Mouse (Mus musculus) lung, embryonic 16.5 days (tissue): ENCODE measurements around the gene Desi2. TPM values are rescaled to one million over a fixed set of nuclear protein-coding genes. Genes with fewer than 3 reads are reported as not detected.
"Not testable (repeated sequence)": the region's sequence is repeated elsewhere in the genome, so short reads cannot be mapped to it uniquely, and the experiment has no call there.

Experiments used
- ATAC-seq: fragments of 200-750 bp; cut with Nextera tagmentation; 2 replicates; pipeline ENCODE4 v1.8.0; 2017; ENCODE audit warnings: low read depth, mild to moderate bottlenecking, moderate library complexity
- H3K27ac ChIP-seq: fragments of 300-500 bp; sonication (generic); 2 replicates; pipeline ENCODE4 v1.5.1; 2014; ENCODE audit warnings: mild to moderate bottlenecking, control low read depth, low read length
- H3K27me3 ChIP-seq: fragments of 300-500 bp; sonication (generic); 2 replicates; pipeline ENCODE4 v1.6.1; 2014; ENCODE audit warnings: low read depth, low read length, mixed read lengths; ENCODE audit not compliant: control insufficient read depth, insufficient read depth
- H3K36me3 ChIP-seq: fragments of 300-500 bp; sonication (generic); 2 replicates; pipeline ENCODE4 v1.6.1; 2014; ENCODE audit warnings: low read length; ENCODE audit not compliant: control insufficient read depth, insufficient read depth
- H3K4me1 ChIP-seq: fragments of 300-500 bp; sonication (generic); replicated peaks from 2 replicates; pipeline ENCODE4 v1.6.1; 2014; ENCODE audit warnings: low read length, mixed read lengths; ENCODE audit not compliant: control insufficient read depth, insufficient read depth
- H3K4me2 ChIP-seq: fragments of 300-500 bp; sonication (generic); 2 replicates; pipeline ENCODE4 v1.6.1; 2014; ENCODE audit warnings: low read depth, low read length, control low read depth
- H3K4me3 ChIP-seq: fragments of 300-500 bp; sonication (generic); 2 replicates; pipeline ENCODE4 v1.5.1; 2014; ENCODE audit warnings: mild to moderate bottlenecking, low read length, control low read depth
- H3K9ac ChIP-seq: fragments of 300-500 bp; sonication (generic); 2 replicates; pipeline ENCODE4 v1.6.1; 2014; ENCODE audit warnings: low read length, control low read depth
- H3K9me3 ChIP-seq: fragments of 300-500 bp; sonication (generic); 2 replicates; pipeline ENCODE4 v1.6.1; 2016; ENCODE audit warnings: low read length; ENCODE audit not compliant: control insufficient read depth
- WGBS: fragments of 180-500 bp; shearing (Covaris S2); extraction: QIAGEN DNeasy Blood & Tissue Kit; methylation state at CpG from one replicate; pipeline ENCODE4 v1.1.7; 2014; 5-methylcytosine and 5-hydroxymethylcytosine counted together
- polyA plus RNA-seq: library from polyadenylated mRNA; unstranded; fragments of >200 nt; fragmentation: Nextera tagmentation; extraction: Ambion mirVana; gene quantifications from 2 replicates; pipeline ENCODE4 v1.2.1, GENCODE M21; 2015

Gene Desi2
- polyA plus RNA-seq, 1 experiment from 2014 or later: 23.3 TPM

- H3K9me3 ChIP-seq: 0 out of 2 replicates have a peak, but pooled peaks cover 2% of the 10 kb centered on the region
- WGBS: 81% methylated on average over 1 of the region's 1 CpGs
- H3K4me1 ChIP-seq: no peaks in the 10 kb centered on the region
- H3K27me3 ChIP-seq: no peaks in the 10 kb centered on the region
- peak; percentile 49; the same call in 1 of the 2 replicates for ATAC-seq
- H3K36me3 ChIP-seq: peaks cover 10% of the 10 kb centered on the region
- no peak overlapping the region for H3K4me2 ChIP-seq
- 0 out of 2 replicates have a peak overlapping the region, but pooled peaks have one; percentile 15 for H3K27ac ChIP-seq
- no peak overlapping the region for H3K9ac ChIP-seq
- no peak overlapping the region for H3K4me3 ChIP-seq
These were observed 61.0 kb downstream of the Desi2 start for GRCm38 (mm10) chr1:178248107-178248820.

DNA sequence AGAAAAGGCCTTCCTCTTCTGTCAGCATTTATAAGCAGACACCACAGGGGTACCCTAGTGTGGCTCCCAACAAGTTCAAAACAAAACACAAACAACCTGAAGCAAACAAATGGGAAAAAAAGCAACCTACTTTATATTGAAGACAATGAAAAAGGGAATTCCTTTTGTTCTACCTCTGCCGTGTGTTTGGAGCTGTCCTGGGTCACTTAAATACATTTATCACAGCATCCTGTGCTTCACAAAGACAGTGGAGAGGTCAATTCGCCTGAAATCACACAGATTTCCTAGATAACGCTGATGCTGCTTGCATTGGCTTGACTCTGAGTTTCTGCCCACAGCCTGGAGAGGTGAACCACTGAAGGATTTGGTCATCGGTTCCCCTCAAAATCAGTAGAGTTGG is 67.4 kb downstream of the Desi2 start:
- no peak overlapping the region for H3K4me3 ChIP-seq
- no peaks in the 10 kb centered on the region for H3K9me3 ChIP-seq
- H3K9ac ChIP-seq: no peak overlapping the region
- no peak for ATAC-seq
- no peak overlapping the region for H3K4me2 ChIP-seq
- H3K27me3 ChIP-seq: no peaks in the 10 kb centered on the region
- H3K4me1 ChIP-seq: no peaks in the 10 kb centered on the region
- 81% methylated on average over 4 of the region's 4 CpGs for WGBS
- H3K36me3 ChIP-seq: peaks cover 11% of the 10 kb centered on the region
- H3K27ac ChIP-seq: no peak overlapping the region

GRCm38 (mm10) chr1:178256351-178256750 is 69.1 kb downstream of the Desi2 start:
- H3K4me2 ChIP-seq: no peak overlapping the region
- no peaks in the 10 kb centered on the region for H3K27me3 ChIP-seq
- WGBS: 92% methylated on average over 4 of the region's 4 CpGs
- H3K36me3 ChIP-seq: peaks cover 6% of the 10 kb centered on the region
- H3K9me3 ChIP-seq: no peaks in the 10 kb centered on the region
- no peak overlapping the region for H3K27ac ChIP-seq
- no peak overlapping the region for H3K9ac ChIP-seq
- no peaks in the 10 kb centered on the region for H3K4me1 ChIP-seq
- H3K4me3 ChIP-seq: no peak overlapping the region
- no peak for ATAC-seq

DNA sequence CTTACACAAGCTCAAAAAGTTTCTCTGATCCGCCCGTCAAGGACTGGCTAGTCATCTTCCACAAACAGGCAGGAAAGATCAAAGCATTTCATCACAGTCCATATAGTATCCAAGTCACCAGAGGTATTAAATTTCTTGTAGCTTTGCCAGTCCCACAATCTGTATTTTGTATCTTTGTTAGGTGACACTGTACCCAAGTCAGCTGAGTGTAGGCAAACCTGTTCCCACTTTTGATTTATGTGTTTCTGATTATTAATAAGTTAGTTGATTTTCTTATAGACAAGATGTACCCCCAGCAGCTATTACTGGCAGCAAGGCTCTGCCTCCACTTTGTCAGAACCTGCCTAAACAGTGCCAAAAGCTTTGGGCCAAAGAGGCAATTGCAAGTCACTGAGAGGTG is 71.6 kb downstream of the Desi2 start:
- H3K27ac ChIP-seq: no peak overlapping the region
- no peak overlapping the region for H3K4me2 ChIP-seq
- H3K4me1 ChIP-seq: no peaks in the 10 kb centered on the region
- WGBS: 76% methylated on average over 2 of the region's 2 CpGs
- no peak overlapping the region for H3K9ac ChIP-seq
- no peak overlapping the region for H3K4me3 ChIP-seq
- no peaks in the 10 kb centered on the region for H3K27me3 ChIP-seq
- H3K9me3 ChIP-seq: no peaks in the 10 kb centered on the region
- H3K36me3 ChIP-seq: peaks cover 6% of the 10 kb centered on the region
- ATAC-seq: no peak

DNA sequence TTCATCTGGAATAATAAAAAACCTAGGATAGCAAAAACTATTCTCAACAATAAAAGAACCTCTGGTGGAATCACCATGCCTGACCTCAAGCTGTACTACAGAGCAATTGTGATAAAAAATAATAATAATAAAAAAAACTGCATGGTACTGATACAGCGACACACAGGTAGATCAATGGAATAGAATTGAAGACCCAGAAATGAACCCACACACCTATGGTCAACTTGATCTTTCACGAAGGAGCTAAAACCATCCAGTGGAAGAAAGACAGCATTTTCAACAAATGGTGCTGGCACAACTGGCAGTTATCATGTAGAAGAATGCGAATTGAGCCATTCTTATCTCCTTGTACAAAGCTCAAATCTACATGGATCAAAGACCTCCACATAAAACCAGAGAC is 78.2 kb downstream of the Desi2 start:
- not testable (repeated sequence) for H3K4me2 ChIP-seq, H3K27ac ChIP-seq, H3K4me1 ChIP-seq, ATAC-seq, H3K4me3 ChIP-seq, H3K9ac ChIP-seq, H3K36me3 ChIP-seq, H3K27me3 ChIP-seq, H3K9me3 ChIP-seq
- WGBS: 94% methylated on average over 3 of the region's 3 CpGs

GRCm38 (mm10) chr1:178270635-178271034 is 83.4 kb downstream of the Desi2 start:
- H3K36me3 ChIP-seq: no peaks in the 10 kb centered on the region
- H3K27ac ChIP-seq: no peak overlapping the region
- peaks cover 2% of the 10 kb centered on the region; the same call in 1 of the 2 replicates for H3K4me1 ChIP-seq
- no peak for ATAC-seq
- H3K4me2 ChIP-seq: no peak overlapping the region
- H3K4me3 ChIP-seq: no peak overlapping the region
- no peaks in the 10 kb centered on the region for H3K27me3 ChIP-seq
- H3K9me3 ChIP-seq: no peaks in the 10 kb centered on the region
- no peak overlapping the region for H3K9ac ChIP-seq
- 54% methylated on average over 6 of the region's 6 CpGs for WGBS

GRCm38 (mm10) chr1:178275174-178275730 is 88.0 kb downstream of the Desi2 start:
- peaks cover 6% of the 10 kb centered on the region; the same call in 1 of the 2 replicates for H3K4me1 ChIP-seq
- peak overlapping the region; percentile 74 for H3K4me2 ChIP-seq
- H3K9me3 ChIP-seq: no peaks in the 10 kb centered on the region
- H3K27me3 ChIP-seq: no peaks in the 10 kb centered on the region; the same call in 1 of the 2 replicates
- WGBS: 30% methylated on average over 9 of the region's 9 CpGs
- peak overlapping the region; percentile 61 for H3K4me3 ChIP-seq
- no peak for ATAC-seq
- no peak overlapping the region for H3K27ac ChIP-seq
- no peaks in the 10 kb centered on the region for H3K36me3 ChIP-seq
- H3K9ac ChIP-seq: no peak overlapping the region

DNA sequence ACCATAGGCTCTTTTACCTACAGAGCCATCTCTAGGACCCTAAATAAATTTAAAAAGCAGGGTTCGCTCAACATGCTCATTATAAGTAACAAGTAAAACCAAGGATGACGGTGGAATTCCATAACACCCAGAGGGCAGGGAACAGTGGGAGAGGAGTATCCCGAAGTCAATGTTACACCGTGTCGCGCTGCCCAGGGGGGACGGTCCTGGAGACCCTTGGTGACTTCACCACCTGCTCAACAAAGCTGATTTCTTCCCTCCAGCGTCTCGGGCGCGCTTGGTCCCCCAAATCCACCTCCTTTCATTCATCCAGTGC is 88.5 kb downstream of the Desi2 start:
- Histone ChIP-seq H3K9ac (peak overlapping the region; percentile 84), H3K36me3 (no peaks in the 10 kb centered on the region), H3K4me3 (peak overlapping the region; percentile 61), H3K27me3 (no peaks in the 10 kb centered on the region; the same call in 1 of the 2 replicates), H3K27ac (no peak overlapping the region), H3K9me3 (no peaks in the 10 kb centered on the region), H3K4me1 (peaks cover 6% of the 10 kb centered on the region; the same call in 1 of the 2 replicates), H3K4me2 (peak overlapping the region; percentile 74)
- peak; percentile 56 for ATAC-seq
- WGBS: 7% methylated on average over 11 of the region's 11 CpGs

- peak; percentile 93 for ATAC-seq
- Histone ChIP-seq H3K27ac (peak overlapping the region; percentile 46; the same call in 1 of the 2 replicates), H3K27me3 (no peaks in the 10 kb centered on the region; the same call in 1 of the 2 replicates), H3K4me3 (peak overlapping the region; percentile 61), H3K9ac (peak overlapping the region; percentile 84), H3K4me1 (peaks cover 6% of the 10 kb centered on the region; the same call in 1 of the 2 replicates), H3K4me2 (peak overlapping the region; percentile 74), H3K9me3 (no peaks in the 10 kb centered on the region), H3K36me3 (no peaks in the 10 kb centered on the region)
- WGBS: under 1% methylated on average over 62 of the region's 87 CpGs
These were observed 89.1 kb downstream of the Desi2 start for GRCm38 (mm10) chr1:178276054-178276911.
